Mouse (Mus musculus) hindbrain, embryonic 15.5 days (tissue): ENCODE measurements around the gene Lrpprc. TPM values are rescaled to one million over a fixed set of nuclear protein-coding genes. Genes with fewer than 3 reads are reported as not detected.

Source experiments
- ATAC-seq: fragments of 200-750 bp; cut with Nextera tagmentation; 2 replicates; pipeline ENCODE4 v1.8.0; 2017; ENCODE audit warnings: low read depth, moderate number of reproducible peaks, moderate TSS enrichment; ENCODE audit not compliant: low FRiP score
- H3K27ac ChIP-seq: fragments of 300-500 bp; sonication (generic); replicated peaks from 2 replicates; pipeline ENCODE4 v1.5.1; 2015; ENCODE audit warnings: mild to moderate bottlenecking, inconsistent platforms
- H3K27me3 ChIP-seq: fragments of 300-500 bp; sonication (generic); 2 replicates; pipeline ENCODE4 v1.6.1; 2015; ENCODE audit warnings: control low read depth, inconsistent platforms
- H3K36me3 ChIP-seq: fragments of 300-500 bp; sonication (generic); 2 replicates; pipeline ENCODE4 v1.6.1; 2015; ENCODE audit warnings: control low read depth, inconsistent platforms
- H3K4me1 ChIP-seq: fragments of 300-500 bp; sonication (generic); replicated peaks from 2 replicates; pipeline ENCODE4 v1.6.1; 2015; ENCODE audit warnings: control low read depth, inconsistent platforms
- H3K4me2 ChIP-seq: fragments of 300-500 bp; sonication (generic); 2 replicates; pipeline ENCODE4 v1.6.1; 2015; ENCODE audit warnings: moderate library complexity, mild to moderate bottlenecking, inconsistent platforms
- H3K4me3 ChIP-seq: fragments of 300-500 bp; sonication (generic); 2 replicates; pipeline ENCODE4 v1.5.1; 2015; ENCODE audit warnings: mild to moderate bottlenecking, inconsistent platforms
- H3K9ac ChIP-seq: fragments of 300-500 bp; sonication (generic); 2 replicates; pipeline ENCODE4 v1.6.1; 2015; ENCODE audit warnings: inconsistent platforms
- H3K9me3 ChIP-seq: fragments of 300-500 bp; sonication (generic); 2 replicates; pipeline ENCODE4 v1.6.1; 2016; ENCODE audit warnings: control low read depth, inconsistent platforms
- WGBS: fragments of 180-500 bp; shearing (Covaris S2); methylation state at CpG from one replicate; pipeline ENCODE4 v1.1.7; 2015; 5-methylcytosine and 5-hydroxymethylcytosine counted together
- polyA plus RNA-seq: library from polyadenylated mRNA; unstranded; fragments of >200 nt; fragmentation: Nextera tagmentation; extraction: Ambion mirVana; gene quantifications from 2 replicates; pipeline ENCODE4 v1.2.1, GENCODE M21; 2015

The Lrpprc gene
- polyA plus RNA-seq, 1 experiment from 2014 or later: 46.3 TPM

- H3K4me3 ChIP-seq: no peak overlapping the region
- H3K36me3 ChIP-seq: no peaks in the 10 kb centered on the region
- H3K27me3 ChIP-seq: no peaks in the 10 kb centered on the region
- H3K4me1 ChIP-seq: no peaks in the 10 kb centered on the region
- H3K9me3 ChIP-seq: no peaks in the 10 kb centered on the region
- H3K9ac ChIP-seq: no peak overlapping the region
- ATAC-seq: no peak
- H3K4me2 ChIP-seq: no peak overlapping the region
- H3K27ac ChIP-seq: no peak overlapping the region
- WGBS: 79% methylated on average over 9 of the region's 9 CpGs
Observed at GRCm38 (mm10) chr17:84736719-84737118, 53.9 kb downstream of the Lrpprc start.

GRCm38 (mm10) chr17:84732612-84733011, 58.0 kb downstream of the Lrpprc start:
- H3K36me3 ChIP-seq: peaks cover 19% of the 10 kb centered on the region
- no peaks in the 10 kb centered on the region for H3K27me3 ChIP-seq
- no peak for ATAC-seq
- H3K9me3 ChIP-seq: no peaks in the 10 kb centered on the region
- no peak overlapping the region for H3K4me2 ChIP-seq
- H3K9ac ChIP-seq: no peak overlapping the region
- no peak overlapping the region for H3K27ac ChIP-seq
- WGBS: 94% methylated on average over 8 of the region's 8 CpGs
- no peaks in the 10 kb centered on the region for H3K4me1 ChIP-seq
- no peak overlapping the region for H3K4me3 ChIP-seq

DNA sequence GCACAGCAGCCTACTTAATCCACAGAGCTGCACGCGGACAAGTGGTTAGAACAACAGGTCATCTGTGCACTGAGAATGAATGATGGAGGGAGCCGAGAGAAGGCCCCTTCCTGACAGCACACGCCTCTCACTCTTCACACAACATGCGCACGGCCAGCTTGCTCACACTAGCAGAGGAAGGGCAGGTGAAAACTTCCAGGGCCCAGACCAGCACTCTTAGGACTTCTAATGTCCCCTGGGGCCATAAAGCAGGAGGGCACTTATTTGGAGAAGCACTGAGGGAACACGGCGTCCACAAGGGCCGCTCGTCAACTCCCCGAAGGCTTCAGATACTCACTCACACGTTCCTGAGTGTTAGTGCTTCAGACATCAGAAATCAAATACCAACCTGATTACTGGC, 59.2 kb downstream of the Lrpprc start:
- ATAC-seq: no peak
- H3K27ac ChIP-seq: no peak overlapping the region
- 93% methylated on average over 12 of the region's 12 CpGs for WGBS

GRCm38 (mm10) chr17:84729140-84729539, 61.4 kb downstream of the Lrpprc start:
- ATAC-seq: no peak
- Histone ChIP-seq H3K27ac (no peak overlapping the region), H3K36me3 (peaks cover 35% of the 10 kb centered on the region), H3K4me1 (no peaks in the 10 kb centered on the region), H3K27me3 (no peaks in the 10 kb centered on the region), H3K9me3 (no peaks in the 10 kb centered on the region), H3K9ac (no peak overlapping the region), H3K4me3 (no peak overlapping the region), H3K4me2 (no peak overlapping the region)
- WGBS: 94% methylated on average over 5 of the region's 5 CpGs

More for the DNA sequence above, 59.2 kb downstream of the Lrpprc start:
- Histone ChIP-seq H3K4me1 (no peaks in the 10 kb centered on the region), H3K36me3 (peaks cover 22% of the 10 kb centered on the region), H3K4me2 (no peak overlapping the region), H3K9ac (no peak overlapping the region), H3K4me3 (no peak overlapping the region), H3K9me3 (no peaks in the 10 kb centered on the region), H3K27me3 (no peaks in the 10 kb centered on the region)

DNA sequence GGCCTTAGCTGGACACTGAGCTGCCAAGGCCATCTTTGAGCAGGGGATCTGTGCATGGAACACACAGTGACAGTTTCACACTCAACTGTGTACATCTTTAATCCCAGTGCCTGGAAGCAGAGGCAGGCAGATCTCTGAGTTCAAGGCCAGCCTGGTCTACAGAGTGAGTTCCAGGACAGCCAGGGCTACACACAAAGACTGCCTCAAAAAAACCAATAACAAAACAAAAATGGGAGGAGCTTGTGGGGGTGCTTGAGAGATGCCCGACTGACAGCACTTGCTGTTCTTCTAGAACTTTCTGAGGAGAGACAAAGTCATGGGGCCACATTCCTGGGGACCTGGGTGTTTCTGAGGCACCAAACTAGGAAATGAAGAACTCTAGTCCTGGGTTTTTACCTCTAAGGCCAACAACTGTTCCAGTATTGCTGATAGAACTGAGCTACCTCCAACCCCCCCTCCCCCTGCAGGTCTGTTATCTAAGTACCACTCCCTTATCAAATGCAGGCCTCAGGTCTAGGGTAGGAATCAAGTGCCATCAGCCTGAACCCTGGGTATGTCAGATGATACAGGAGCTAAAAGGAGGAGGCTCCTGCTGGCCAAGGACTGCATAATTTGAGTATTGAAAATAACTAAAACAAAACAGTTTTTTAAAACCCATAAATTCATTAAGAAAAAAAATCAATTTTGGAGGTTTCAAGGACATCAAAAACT, 62.2 kb downstream of the Lrpprc start:
- 87% methylated on average over 1 of the region's 1 CpGs for WGBS
- H3K4me2 ChIP-seq: no peak overlapping the region
- no peaks in the 10 kb centered on the region for H3K4me1 ChIP-seq
- H3K27me3 ChIP-seq: no peaks in the 10 kb centered on the region
- no peak overlapping the region for H3K9ac ChIP-seq
- no peak overlapping the region for H3K27ac ChIP-seq
- H3K9me3 ChIP-seq: no peaks in the 10 kb centered on the region
- no peak overlapping the region for H3K4me3 ChIP-seq
- no peak for ATAC-seq
- peaks cover 35% of the 10 kb centered on the region for H3K36me3 ChIP-seq

DNA sequence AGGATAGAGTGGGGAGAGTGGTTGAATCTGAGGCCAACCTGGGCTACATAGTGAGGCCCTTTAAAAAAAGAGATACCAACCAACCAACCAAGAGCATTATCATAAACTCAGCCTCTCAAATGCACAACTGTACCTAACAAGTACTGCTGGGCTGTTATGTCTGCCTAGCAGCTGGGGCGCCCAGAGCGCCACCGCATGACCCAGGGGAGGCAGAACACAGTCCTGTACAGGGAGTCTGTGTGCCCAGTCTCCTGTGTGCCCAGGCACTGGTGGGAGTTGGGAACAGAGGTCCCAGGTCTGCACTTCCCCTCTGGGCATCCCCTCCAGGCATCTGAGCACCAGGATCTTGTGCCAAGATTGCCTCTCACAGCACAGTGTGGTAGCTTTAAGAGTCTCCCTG, 65.4 kb downstream of the Lrpprc start:
- Histone ChIP-seq H3K4me2 (no peak overlapping the region), H3K27me3 (no peaks in the 10 kb centered on the region), H3K4me3 (no peak overlapping the region), H3K9me3 (no peaks in the 10 kb centered on the region), H3K4me1 (no peaks in the 10 kb centered on the region), H3K27ac (no peak overlapping the region), H3K9ac (no peak overlapping the region), H3K36me3 (peaks cover 40% of the 10 kb centered on the region)
- 95% methylated on average over 3 of the region's 3 CpGs for WGBS
- no peak for ATAC-seq

DNA sequence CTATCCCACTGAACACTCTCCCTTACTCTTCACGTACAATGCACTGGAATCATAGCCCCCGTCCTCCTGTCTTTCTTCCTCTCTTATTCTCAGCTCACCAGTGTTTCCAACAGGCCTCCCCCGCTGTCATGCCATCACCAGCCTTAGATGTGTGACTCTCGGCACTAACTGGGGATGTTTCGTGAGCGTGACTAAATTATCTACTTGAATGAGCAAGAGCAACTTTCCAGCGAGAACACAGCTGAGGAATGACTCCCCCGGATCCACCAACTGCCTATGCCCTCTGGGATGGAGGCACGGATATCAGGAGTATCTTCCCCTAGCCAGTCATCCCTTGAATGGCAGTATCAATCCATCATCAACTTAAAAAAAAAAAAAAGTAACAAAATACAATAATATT, 66.6 kb downstream of the Lrpprc start:
- Histone ChIP-seq H3K4me1 (no peaks in the 10 kb centered on the region), H3K4me3 (no peak overlapping the region), H3K9ac (no peak overlapping the region), H3K4me2 (no peak overlapping the region), H3K9me3 (no peaks in the 10 kb centered on the region), H3K36me3 (peaks cover 33% of the 10 kb centered on the region), H3K27ac (no peak overlapping the region), H3K27me3 (no peaks in the 10 kb centered on the region)
- WGBS: 45% methylated on average over 9 of the region's 9 CpGs
- ATAC-seq: no peak

DNA sequence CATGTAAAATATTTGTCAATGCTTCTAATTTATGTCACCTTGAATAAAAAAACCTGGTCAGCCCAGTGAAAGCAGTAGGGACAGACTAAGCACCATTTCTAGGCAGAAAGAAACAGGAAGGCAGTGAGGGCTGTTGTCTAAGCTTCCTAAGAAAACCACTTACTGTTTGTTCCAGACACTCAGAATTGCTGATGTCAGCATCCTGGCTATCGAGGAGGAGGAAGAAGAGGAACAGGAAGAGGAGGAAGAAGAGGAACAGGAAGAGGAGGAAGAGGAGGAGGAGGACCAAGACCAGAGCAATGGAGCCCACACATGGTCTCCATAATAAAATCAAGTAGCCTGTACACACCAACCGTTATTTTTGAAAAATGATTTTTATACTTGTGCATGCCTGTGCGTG, 71.5 kb downstream of the Lrpprc start:
- WGBS: 81% methylated on average over 3 of the region's 3 CpGs
- no peak overlapping the region for H3K4me2 ChIP-seq
- no peak for ATAC-seq
- no peaks in the 10 kb centered on the region for H3K27me3 ChIP-seq
- H3K4me1 ChIP-seq: 0 out of 2 replicates have a peak, but pooled peaks cover 9% of the 10 kb centered on the region
- peaks cover 17% of the 10 kb centered on the region for H3K36me3 ChIP-seq
- no peak overlapping the region for H3K4me3 ChIP-seq
- no peak overlapping the region for H3K9ac ChIP-seq
- H3K9me3 ChIP-seq: no peaks in the 10 kb centered on the region
- H3K27ac ChIP-seq: no peak overlapping the region

DNA sequence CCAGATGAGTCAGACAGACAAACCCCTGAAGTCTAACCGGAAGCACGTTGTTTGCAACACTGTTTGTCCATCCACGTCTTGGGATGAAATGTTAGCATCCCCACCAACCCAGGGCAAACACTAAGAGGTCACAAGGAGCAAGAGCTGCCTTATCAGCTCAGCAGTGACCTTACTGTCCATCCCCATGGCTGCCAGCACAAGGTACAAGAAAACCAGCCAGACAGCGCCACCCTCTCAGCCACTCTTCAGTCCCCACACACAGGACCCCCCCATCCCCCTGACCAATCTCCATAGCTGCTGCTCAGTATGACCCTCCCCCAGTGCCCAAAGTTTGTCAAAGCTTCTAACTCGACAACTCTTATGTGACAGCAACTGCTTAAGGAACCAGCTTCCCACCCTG, 73.2 kb downstream of the Lrpprc start:
- Histone ChIP-seq H3K4me1 (0 out of 2 replicates have a peak, but pooled peaks cover 12% of the 10 kb centered on the region), H3K27me3 (peaks cover 7% of the 10 kb centered on the region; the same call in 1 of the 2 replicates), H3K9me3 (no peaks in the 10 kb centered on the region), H3K9ac (no peak overlapping the region), H3K4me3 (no peak overlapping the region), H3K36me3 (peaks cover 17% of the 10 kb centered on the region), H3K4me2 (no peak overlapping the region), H3K27ac (no peak overlapping the region)
- 86% methylated on average over 5 of the region's 5 CpGs for WGBS
- no peak for ATAC-seq

- WGBS: 42% methylated on average over 16 of the region's 16 CpGs
- Histone ChIP-seq H3K4me3 (no peak overlapping the region), H3K9me3 (no peaks in the 10 kb centered on the region), H3K4me1 (0 out of 2 replicates have a peak, but pooled peaks cover 12% of the 10 kb centered on the region), H3K9ac (no peak overlapping the region), H3K36me3 (peaks cover 14% of the 10 kb centered on the region), H3K4me2 (no peak overlapping the region), H3K27ac (no peak overlapping the region), H3K27me3 (peaks cover 12% of the 10 kb centered on the region; the same call in 1 of the 2 replicates)
- no peak for ATAC-seq
Observed at GRCm38 (mm10) chr17:84716252-84716872, 74.2 kb downstream of the Lrpprc start.

- H3K9me3 ChIP-seq: no peaks in the 10 kb centered on the region
- 74% methylated on average over 4 of the region's 4 CpGs for WGBS
- H3K4me1 ChIP-seq: 0 out of 2 replicates have a peak, but pooled peaks cover 12% of the 10 kb centered on the region
Observed at GRCm38 (mm10) chr17:84714930-84715329, 75.7 kb downstream of the Lrpprc start.

DNA sequence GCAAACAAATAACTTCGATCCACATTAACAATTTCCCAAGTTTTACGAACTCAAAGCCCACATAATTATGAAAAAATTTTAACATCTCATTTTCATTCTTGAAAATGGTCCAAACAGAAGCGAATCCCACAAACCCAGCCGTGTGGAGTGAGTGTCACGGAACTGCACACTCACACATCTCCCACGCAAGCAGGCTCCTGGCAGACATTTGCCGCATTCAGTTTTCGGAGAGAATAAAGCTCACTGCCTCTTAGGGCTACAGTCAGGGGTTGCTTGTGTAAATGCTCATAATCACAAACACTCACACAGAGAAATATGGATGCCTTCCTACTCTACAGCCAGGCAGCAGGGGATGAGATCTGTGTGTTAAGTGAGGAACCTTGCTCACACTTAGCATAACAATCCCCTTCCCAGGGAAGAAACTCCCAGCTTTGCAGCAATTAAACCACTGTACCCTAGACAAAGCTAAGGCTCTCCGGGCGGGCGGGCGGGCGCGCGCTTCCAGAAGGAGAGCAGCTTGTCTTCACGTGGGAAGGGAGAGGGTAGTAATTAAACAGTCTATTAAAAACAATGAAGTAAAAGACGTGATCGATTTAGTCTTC, 76.9 kb downstream of the Lrpprc start:
- no peak overlapping the region for H3K9ac ChIP-seq
- H3K9me3 ChIP-seq: no peaks in the 10 kb centered on the region
- peaks cover 23% of the 10 kb centered on the region for H3K4me1 ChIP-seq
- no peak for ATAC-seq
- no peak overlapping the region for H3K4me3 ChIP-seq
- peaks cover 11% of the 10 kb centered on the region for H3K36me3 ChIP-seq
- H3K4me2 ChIP-seq: no peak overlapping the region
- WGBS: 51% methylated on average over 18 of the region's 18 CpGs
- H3K27ac ChIP-seq: no peak overlapping the region
- peaks cover 12% of the 10 kb centered on the region; the same call in 1 of the 2 replicates for H3K27me3 ChIP-seq

More at GRCm38 (mm10) chr17:84714930-84715329, 75.7 kb downstream of the Lrpprc start:
- no peak for ATAC-seq
- Histone ChIP-seq H3K27ac (no peak overlapping the region), H3K27me3 (peaks cover 12% of the 10 kb centered on the region; the same call in 1 of the 2 replicates), H3K9ac (no peak overlapping the region), H3K36me3 (peaks cover 11% of the 10 kb centered on the region), H3K4me2 (no peak overlapping the region), H3K4me3 (no peak overlapping the region)
